Mouse (Mus musculus): ENCODE results near the gene Fndc3b. TPM values are rescaled to one million over a fixed set of nuclear protein-coding genes. Genes with fewer than 3 reads are reported as not detected.

Fndc3b gene
- polyA plus RNA-seq, 1 experiment from 2014 or later = 24.5 TPM

- Histone ChIP-seq H3K27me3 (replicated peaks) (no peaks in the 10 kb centered on the region), H3K9me3 (no peaks in the 10 kb centered on the region), H3K4me3 (replicated peaks) (no peak overlapping the region), H3K27ac (no peak overlapping the region), H3K36me3 (no peaks in the 10 kb centered on the region), H3K4me2 (no peak overlapping the region), H3K9ac (no peak overlapping the region), H3K4me1 (peaks cover 22% of the 10 kb centered on the region)
- WGBS = 85% methylated on average over 10 of the region's 10 CpGs
- no peak for ATAC-seq (ENCODE audit: insufficient read depth, low FRiP score, low read depth)
Measured at GRCm38 (mm10) chr3:27577349-27578025, 133.6 kb downstream of the Fndc3b start.

- 0 out of 2 replicates have a peak, but pooled peaks have one; percentile 19 for ATAC-seq (ENCODE audit: insufficient read depth, low FRiP score, low read depth)
- Histone ChIP-seq H3K4me3 (replicated peaks) (no peak overlapping the region), H3K9ac (no peak overlapping the region), H3K36me3 (no peaks in the 10 kb centered on the region), H3K4me1 (peaks cover 22% of the 10 kb centered on the region), H3K4me2 (no peak overlapping the region; the same call in 1 of the 2 replicates), H3K27ac (peak overlapping the region; percentile 67; the same call in 1 of the 2 replicates), H3K9me3 (no peaks in the 10 kb centered on the region), H3K27me3 (replicated peaks) (no peaks in the 10 kb centered on the region)
- 66% methylated on average over 9 of the region's 9 CpGs for WGBS
Measured at GRCm38 (mm10) chr3:27574241-27574640, 136.9 kb downstream of the Fndc3b start.

- Histone ChIP-seq H3K4me2 (peak overlapping the region; percentile 29), H3K36me3 (no peaks in the 10 kb centered on the region), H3K27ac (peak overlapping the region; percentile 67), H3K4me3 (replicated peaks) (no peak overlapping the region), H3K9ac (no peak overlapping the region), H3K9me3 (no peaks in the 10 kb centered on the region), H3K27me3 (replicated peaks) (no peaks in the 10 kb centered on the region), H3K4me1 (peaks cover 22% of the 10 kb centered on the region)
- 40% methylated on average over 11 of the region's 11 CpGs for WGBS
- ATAC-seq (ENCODE audit: insufficient read depth, low FRiP score, low read depth) = peak; percentile 41
Measured at GRCm38 (mm10) chr3:27573458-27573857, 137.6 kb downstream of the Fndc3b start.

- no peaks in the 10 kb centered on the region for H3K36me3 ChIP-seq
- peaks cover 22% of the 10 kb centered on the region for H3K4me1 ChIP-seq
- ATAC-seq (ENCODE audit: insufficient read depth, low FRiP score, low read depth) = no peak
- H3K9ac ChIP-seq = no peak overlapping the region
- H3K9me3 ChIP-seq = no peaks in the 10 kb centered on the region
- no peak overlapping the region for H3K4me3 ChIP-seq (replicated peaks)
- H3K27me3 ChIP-seq (replicated peaks) = no peaks in the 10 kb centered on the region
- H3K27ac ChIP-seq = 0 out of 2 replicates have a peak overlapping the region, but pooled peaks have one; percentile 23
- no peak overlapping the region for H3K4me2 ChIP-seq
- 48% methylated on average over 6 of the region's 6 CpGs for WGBS
Measured at GRCm38 (mm10) chr3:27572305-27572704, 138.8 kb downstream of the Fndc3b start.

- Histone ChIP-seq H3K4me2 (no peak overlapping the region), H3K4me1 (no peaks in the 10 kb centered on the region), H3K27ac (no peak overlapping the region), H3K27me3 (replicated peaks) (no peaks in the 10 kb centered on the region), H3K9me3 (no peaks in the 10 kb centered on the region), H3K36me3 (no peaks in the 10 kb centered on the region), H3K4me3 (replicated peaks) (no peak overlapping the region), H3K9ac (no peak overlapping the region)
- no peak for ATAC-seq (ENCODE audit: insufficient read depth, low FRiP score, low read depth)
- 87% methylated on average over 4 of the region's 4 CpGs for WGBS
Measured at GRCm38 (mm10) chr3:27565314-27565713, 145.8 kb downstream of the Fndc3b start.

- H3K27ac ChIP-seq = no peak overlapping the region
- H3K4me2 ChIP-seq = no peak overlapping the region
- no peak for ATAC-seq (ENCODE audit: insufficient read depth, low FRiP score, low read depth)
- H3K36me3 ChIP-seq = no peaks in the 10 kb centered on the region
- no peak overlapping the region for H3K9ac ChIP-seq
- WGBS = 80% methylated on average over 5 of the region's 5 CpGs
- H3K4me3 ChIP-seq (replicated peaks) = no peak overlapping the region
- no peaks in the 10 kb centered on the region for H3K27me3 ChIP-seq (replicated peaks)
- H3K9me3 ChIP-seq = no peaks in the 10 kb centered on the region
- H3K4me1 ChIP-seq = peaks cover 6% of the 10 kb centered on the region; the same call in 1 of the 2 replicates
Measured at GRCm38 (mm10) chr3:27563047-27563624, 148.0 kb downstream of the Fndc3b start.

- H3K36me3 ChIP-seq = no peaks in the 10 kb centered on the region
- no peaks in the 10 kb centered on the region for H3K27me3 ChIP-seq (replicated peaks)
- no peak overlapping the region for H3K4me3 ChIP-seq (replicated peaks)
- H3K9me3 ChIP-seq = no peaks in the 10 kb centered on the region
- 89% methylated on average over 3 of the region's 3 CpGs for whole genome bisulfite sequencing
- H3K4me2 ChIP-seq = no peak overlapping the region
- no peak overlapping the region for H3K9ac ChIP-seq
- H3K27ac ChIP-seq = no peak overlapping the region
- H3K4me1 ChIP-seq = peaks cover 6% of the 10 kb centered on the region; the same call in 1 of the 2 replicates
- no peak for ATAC-seq (ENCODE audit: insufficient read depth, low FRiP score, low read depth)
Measured at GRCm38 (mm10) chr3:27562476-27562875, 148.6 kb downstream of the Fndc3b start.

GRCm38 (mm10) chr3:27561921-27562320, 149.2 kb downstream of the Fndc3b start:
- Histone ChIP-seq H3K9ac (no peak overlapping the region), H3K27me3 (replicated peaks) (no peaks in the 10 kb centered on the region), H3K36me3 (no peaks in the 10 kb centered on the region), H3K4me2 (no peak overlapping the region), H3K4me3 (replicated peaks) (no peak overlapping the region), H3K9me3 (no peaks in the 10 kb centered on the region), H3K27ac (no peak overlapping the region), H3K4me1 (peaks cover 6% of the 10 kb centered on the region; the same call in 1 of the 2 replicates)
- ATAC-seq (ENCODE audit: insufficient read depth, low FRiP score, low read depth) = no peak
- WGBS = 94% methylated on average over 2 of the region's 2 CpGs

GRCm38 (mm10) chr3:27559316-27559715, 151.8 kb downstream of the Fndc3b start:
- Histone ChIP-seq H3K9ac (no peak overlapping the region), H3K36me3 (peaks cover 3% of the 10 kb centered on the region; the same call in 1 of the 2 replicates), H3K27ac (no peak overlapping the region), H3K9me3 (no peaks in the 10 kb centered on the region), H3K4me2 (no peak overlapping the region), H3K27me3 (replicated peaks) (no peaks in the 10 kb centered on the region), H3K4me1 (peaks cover 6% of the 10 kb centered on the region; the same call in 1 of the 2 replicates), H3K4me3 (replicated peaks) (no peak overlapping the region)
- 32% methylated on average over 4 of the region's 4 CpGs for WGBS
- ATAC-seq (ENCODE audit: insufficient read depth, low FRiP score, low read depth) = no peak

GRCm38 (mm10) chr3:27557100-27558004, 153.8 kb downstream of the Fndc3b start:
- WGBS = 74% methylated on average over 4 of the region's 4 CpGs
- Histone ChIP-seq H3K27me3 (replicated peaks) (no peaks in the 10 kb centered on the region), H3K4me1 (peaks cover 6% of the 10 kb centered on the region; the same call in 1 of the 2 replicates), H3K4me2 (no peak overlapping the region), H3K4me3 (replicated peaks) (no peak overlapping the region), H3K27ac (no peak overlapping the region), H3K36me3 (peaks cover 3% of the 10 kb centered on the region; the same call in 1 of the 2 replicates), H3K9me3 (no peaks in the 10 kb centered on the region), H3K9ac (no peak overlapping the region)
- ATAC-seq (ENCODE audit: insufficient read depth, low FRiP score, low read depth) = no peak

GRCm38 (mm10) chr3:27555401-27555940, 155.6 kb downstream of the Fndc3b start:
- WGBS = 77% methylated on average over 3 of the region's 3 CpGs
- Histone ChIP-seq H3K4me1 (peaks cover 6% of the 10 kb centered on the region; the same call in 1 of the 2 replicates), H3K9ac (no peak overlapping the region), H3K27me3 (replicated peaks) (no peaks in the 10 kb centered on the region), H3K9me3 (no peaks in the 10 kb centered on the region), H3K4me2 (no peak overlapping the region), H3K4me3 (replicated peaks) (no peak overlapping the region), H3K27ac (no peak overlapping the region), H3K36me3 (peaks cover 3% of the 10 kb centered on the region; the same call in 1 of the 2 replicates)
- ATAC-seq (ENCODE audit: insufficient read depth, low FRiP score, low read depth) = no peak
